Mouse (Mus musculus) liver, adult 2 months (tissue): ENCODE data around the gene Nol4l. TPM values are rescaled to one million over a fixed set of nuclear protein-coding genes. Genes with fewer than 3 reads are reported as not detected.

ENCODE experiments used
- DNase-seq: peaks from one replicate; pipeline ENCODE4 v3.0.0-alpha.2; 2011; ENCODE audit warnings: low read depth, low spot score; ENCODE audit errors: extremely low read depth
- H3K27ac ChIP-seq: fragments of 200-500 bp; replicated peaks from 2 replicates; pipeline ENCODE4 v1.5.1; 2012; ENCODE audit warnings: low read depth, mild to moderate bottlenecking, control low read depth, inconsistent platforms, low read length; ENCODE audit not compliant: insufficient read depth
- H3K27me3 ChIP-seq: fragments of 200-500 bp; 2 replicates; pipeline ENCODE4 v1.6.1; 2012; ENCODE audit warnings: mild to moderate bottlenecking, moderate library complexity, low read length, inconsistent platforms; ENCODE audit not compliant: control insufficient read depth, insufficient read depth
- H3K36me3 ChIP-seq: fragments of 200-500 bp; 2 replicates; pipeline ENCODE4 v1.6.1; 2012; ENCODE audit warnings: low read length, inconsistent platforms; ENCODE audit not compliant: control insufficient read depth, insufficient read depth
- H3K4me1 ChIP-seq: fragments of 200-500 bp; 2 replicates; pipeline ENCODE4 v1.6.1; 2011; ENCODE audit warnings: low read length; ENCODE audit not compliant: control insufficient read depth, insufficient read depth
- H3K4me3 ChIP-seq: fragments of 200-500 bp; 2 replicates; pipeline ENCODE4 v1.5.1; 2011; ENCODE audit warnings: low read depth, mild to moderate bottlenecking, control low read depth, low read length, moderate library complexity; ENCODE audit not compliant: insufficient read depth
- H3K79me2 ChIP-seq: fragments of 200-500 bp; 2 replicates; pipeline ENCODE4 v1.6.1; 2012; ENCODE audit warnings: inconsistent platforms, mild to moderate bottlenecking, low read length, moderate library complexity; ENCODE audit not compliant: control insufficient read depth, insufficient read depth
- H3K9ac ChIP-seq: fragments of 200-500 bp; 2 replicates; pipeline ENCODE4 v1.6.1; 2012; ENCODE audit warnings: low read depth, mild to moderate bottlenecking, control low read depth, inconsistent platforms, low read length
- CTCF ChIP-seq: fragments of 200-500 bp; IDR thresholded peaks from 2 replicates; pipeline ENCODE4 v1.5.1; 2011; ENCODE audit warnings: low read depth, low read length, control low read depth
- POLR2A ChIP-seq: fragments of 200-500 bp; IDR thresholded peaks from 2 replicates; pipeline ENCODE4 v1.6.1; 2011; ENCODE audit warnings: low read length, control low read depth; ENCODE audit not compliant: insufficient read depth; ENCODE audit errors: extremely low read depth
- WGBS: fragments of 180-500 bp; shearing (Covaris S2); methylation state at CpG from one replicate; pipeline ENCODE4 v1.1.7; 2018; 5-methylcytosine and 5-hydroxymethylcytosine counted together
- polyA plus RNA-seq: library from polyadenylated mRNA; depleted of rRNA; stranded (reverse); fragments of >200 nt; gene quantifications from 2 replicates; pipeline ENCODE4 v1.2.3, GENCODE M21; 2012
- total RNA-seq: library from RNA; depleted of rRNA; stranded (reverse); fragments of >200 nt; gene quantifications from 2 replicates; pipeline ENCODE4 v1.2.3, GENCODE M21; 2014

The Nol4l gene
- total and polyA plus RNA-seq, 2 experiments, result 0.18 to 0.80 TPM

- Histone ChIP-seq H3K27ac (no peak overlapping the region), H3K4me1 (no peaks in the 10 kb centered on the region), H3K36me3 (no peaks in the 10 kb centered on the region), H3K9ac (no peak overlapping the region), H3K79me2 (no peaks in the 10 kb centered on the region), H3K27me3 (no peaks in the 10 kb centered on the region), H3K4me3 (no peak overlapping the region)
- DNase-seq, result no peak
- WGBS, result 75% methylated on average over 7 of the region's 7 CpGs
- no peak for TF ChIP-seq POLR2A
- no peak for TF ChIP-seq CTCF
Observed at GRCm38 (mm10) chr2:153481108-153481860, 48.5 kb downstream of the Nol4l start.

- H3K79me2 ChIP-seq, result no peaks in the 10 kb centered on the region
- H3K4me3 ChIP-seq, result no peak overlapping the region
- no peak for DNase-seq
- H3K4me1 ChIP-seq, result no peaks in the 10 kb centered on the region
- H3K27me3 ChIP-seq, result no peaks in the 10 kb centered on the region
- H3K36me3 ChIP-seq, result no peaks in the 10 kb centered on the region
- H3K9ac ChIP-seq, result no peak overlapping the region
- WGBS, result 97% methylated on average over 1 of the region's 1 CpGs
- H3K27ac ChIP-seq, result no peak overlapping the region
- no peak for TF ChIP-seq POLR2A
- TF ChIP-seq CTCF, result no peak
Observed at GRCm38 (mm10) chr2:153479486-153479885, 50.3 kb downstream of the Nol4l start.

GRCm38 (mm10) chr2:153478583-153478982, 51.2 kb downstream of the Nol4l start:
- no peaks in the 10 kb centered on the region for H3K27me3 ChIP-seq
- H3K4me1 ChIP-seq, result no peaks in the 10 kb centered on the region
- no peaks in the 10 kb centered on the region for H3K36me3 ChIP-seq
- no peak overlapping the region for H3K27ac ChIP-seq
- H3K4me3 ChIP-seq, result no peak overlapping the region
- no peak overlapping the region for H3K9ac ChIP-seq
- H3K79me2 ChIP-seq, result no peaks in the 10 kb centered on the region
- WGBS, result 14% methylated on average over 4 of the region's 4 CpGs
- TF ChIP-seq CTCF, result peak; percentile 86
- TF ChIP-seq POLR2A, result no peak
- peak; percentile 16 for DNase-seq

GRCm38 (mm10) chr2:153475114-153476112, 54.4 kb downstream of the Nol4l start:
- H3K79me2 ChIP-seq, result no peaks in the 10 kb centered on the region
- H3K27ac ChIP-seq, result no peak overlapping the region
- H3K9ac ChIP-seq, result no peak overlapping the region
- DNase-seq, result no peak
- no peak overlapping the region for H3K4me3 ChIP-seq
- no peaks in the 10 kb centered on the region for H3K36me3 ChIP-seq
- no peaks in the 10 kb centered on the region for H3K4me1 ChIP-seq
- 51% methylated on average over 4 of the region's 4 CpGs for WGBS
- TF ChIP-seq POLR2A (no peak), CTCF (no peak)
- no peaks in the 10 kb centered on the region for H3K27me3 ChIP-seq

- Histone ChIP-seq H3K4me3 (no peak overlapping the region), H3K79me2 (no peaks in the 10 kb centered on the region), H3K4me1 (no peaks in the 10 kb centered on the region), H3K36me3 (no peaks in the 10 kb centered on the region), H3K27ac (no peak overlapping the region), H3K9ac (no peak overlapping the region), H3K27me3 (no peaks in the 10 kb centered on the region)
- 67% methylated on average over 3 of the region's 3 CpGs for WGBS
- TF ChIP-seq CTCF, result no peak
- TF ChIP-seq POLR2A, result no peak
- DNase-seq, result no peak
Observed at GRCm38 (mm10) chr2:153470983-153471382, 58.8 kb downstream of the Nol4l start.

- no peak overlapping the region for H3K9ac ChIP-seq
- H3K27me3 ChIP-seq, result no peaks in the 10 kb centered on the region
- H3K36me3 ChIP-seq, result no peaks in the 10 kb centered on the region
- no peak for DNase-seq
- WGBS, result 87% methylated on average over 4 of the region's 4 CpGs
- no peaks in the 10 kb centered on the region for H3K4me1 ChIP-seq
- H3K27ac ChIP-seq, result no peak overlapping the region
- H3K4me3 ChIP-seq, result no peak overlapping the region
- TF ChIP-seq CTCF, result no peak
- no peak for TF ChIP-seq POLR2A
- H3K79me2 ChIP-seq, result no peaks in the 10 kb centered on the region
Observed at GRCm38 (mm10) chr2:153469764-153470163, 60.0 kb downstream of the Nol4l start.
